Mouse (Mus musculus) WW6 (cell line): Measurements from ENCODE around the gene 2310034C09Rik.
"Not testable (repeated sequence)": the region's sequence is repeated elsewhere in the genome, so short reads cannot be mapped to it uniquely, and the experiment has no call there.

ENCODE experiments used
- DNase-seq: peaks from one replicate; pipeline ENCODE4 v3.0.0-alpha.2; 2013; ENCODE audit warnings: low read depth, low spot score

The 2310034C09Rik gene

GRCm38 (mm10) chr16:88758547-88758946 is at the start of gene 2310034C09Rik:
Gene 2310034C09Rik, plus strand, starts transcription at chr16:88758847.
- not testable (repeated sequence) for DNase-seq

- no peak for DNase-seq
Measured at GRCm38 (mm10) chr16:88710757-88711156, 47.9 kb upstream of the 2310034C09Rik start.

- no peak for DNase-seq
Measured at GRCm38 (mm10) chr16:88711245-88711644, 47.4 kb upstream of the 2310034C09Rik start.

GRCm38 (mm10) chr16:88716549-88716948 is 42.1 kb upstream of the 2310034C09Rik start:
- DNase-seq: no peak

GRCm38 (mm10) chr16:88720031-88720430 is 38.6 kb upstream of the 2310034C09Rik start:
- DNase-seq: no peak

- DNase-seq: no peak
Measured at GRCm38 (mm10) chr16:88728812-88729275, 29.8 kb upstream of the 2310034C09Rik start, which contains the start of gene Krtap13-1. Gene Krtap13-1, plus strand, starts transcription at chr16:88728862.

GRCm38 (mm10) chr16:88735391-88735790 is 23.3 kb upstream of the 2310034C09Rik start:
- no peak for DNase-seq

- DNase-seq: no peak
Measured at GRCm38 (mm10) chr16:88744750-88745340, 13.8 kb upstream of the 2310034C09Rik start.

- DNase-seq: no peak
Measured at GRCm38 (mm10) chr16:88747943-88748342, 10.7 kb upstream of the 2310034C09Rik start.

GRCm38 (mm10) chr16:88751535-88751934 is 7.1 kb upstream of the 2310034C09Rik start, which contains the start of gene Krtap13:
Gene Krtap13, minus strand, starts transcription at chr16:88751635.
- not testable (repeated sequence) for DNase-seq

GRCm38 (mm10) chr16:88774106-88774505 is 15.5 kb downstream of the 2310034C09Rik start, which contains the start of gene 2310057N15Rik:
Gene 2310057N15Rik, minus strand, starts transcription at chr16:88774206.
- no peak for DNase-seq

GRCm38 (mm10) chr16:88777596-88777995 is 18.9 kb downstream of the 2310034C09Rik start, which contains the start of gene Gm5965:
Gene Gm5965, plus strand, starts transcription at chr16:88777896.
- DNase-seq: no peak

- DNase-seq: no peak
Measured at GRCm38 (mm10) chr16:88786786-88787185, 28.1 kb downstream of the 2310034C09Rik start.
